Mouse (Mus musculus) erythroblast, embryonic 14.5 days (primary cell): ENCODE results near the gene Slc5a11.

Experiments used
- GATA1 ChIP-seq: IDR thresholded peaks from 2 replicates; pipeline ENCODE4 v1.6.1; 2012; ENCODE audit warnings: low read length, inconsistent platforms, mixed read lengths
- TAL1 ChIP-seq: IDR thresholded peaks from 3 replicates; pipeline ENCODE4 v1.6.1; 2012; ENCODE audit warnings: low read length, inconsistent platforms, mixed read lengths

GRCm38 (mm10) chr7:123219781-123220632, 5.4 kb downstream of the Slc5a11 start:
- TF ChIP-seq GATA1 (no peak), TAL1 (no peak)
